In genomic region chr5:65213321-65213720, GRCm38 (mm10) we compare ENCODE assay signal across 8 mouse cellular contexts. TPM values are rescaled to one million over a fixed set of nuclear protein-coding genes. Genes with fewer than 3 reads are reported as not detected.
A peak's percentile ranks its signal among the peaks of the same experiment; 100 is the strongest.
DNase-seq lines count a peak whose midpoint lies in the region; ATAC-seq and TF ChIP-seq lines count a peak whose summit lies in the region.

No protein-coding gene starts in this region.

- no peak overlapping the region for H3K9ac ChIP-seq in kidney, embryonic 14.5 days (ENCODE audit: low read depth, low read length)
- no peak overlapping the region for H3K9ac ChIP-seq in ES-Bruce4 (ENCODE audit: low read depth, poor library complexity, severe bottlenecking)

- no peak overlapping the region for H3K4me2 ChIP-seq in kidney, embryonic 14.5 days (replicated peaks; ENCODE audit: low read depth, low read length)

- H3K27ac ChIP-seq in kidney, embryonic 14.5 days (ENCODE audit: low read depth, low read length): no peak overlapping the region
- no peak overlapping the region for H3K27ac ChIP-seq in ES-Bruce4 (ENCODE audit: insufficient read depth, low read length)
- H3K27ac ChIP-seq in small intestine, adult 2 months (ENCODE audit: insufficient read depth, low read depth, low read length): no peak overlapping the region

- H3K4me1 ChIP-seq in kidney, embryonic 14.5 days (ENCODE audit: control insufficient read depth, insufficient read depth, low read length): no peaks in the 10 kb centered on the region
- H3K4me1 ChIP-seq in ES-Bruce4 (ENCODE audit: control insufficient read depth, insufficient read depth, low read length): no peaks in the 10 kb centered on the region
- no peaks in the 10 kb centered on the region for H3K4me1 ChIP-seq in small intestine, adult 2 months (ENCODE audit: control insufficient read depth, insufficient read depth, insufficient read length, low read length)

- TF ChIP-seq CTCF in ES-Bruce4 (IDR thresholded peaks at IDR 0.05; ENCODE audit: low read depth, low read length): peak; percentile 83
- TF ChIP-seq CTCF in small intestine, adult 2 months (IDR thresholded peaks at IDR 0.05; ENCODE audit: extremely low read depth, insufficient read length, insufficient replicate concordance, low read depth, low read length): peak; percentile 86; the same call in 1 of the 2 replicates

- peak; percentile 50 for DNase-seq in kidney, adult 18-20 months
- DNase-seq in cerebellum, adult 11 months: peak; percentile 26
- DNase-seq in forelimb bud, embryonic 11.5 days (ENCODE audit: low read depth, low spot score): peak; percentile 38
- DNase-seq in lung, postnatal 10 days: peak; percentile 63
- no peak for DNase-seq in frontal cortex, postnatal 36 days (ENCODE audit: low spot score in 2 of 2)

- TF ChIP-seq EP300 in ES-Bruce4 (IDR thresholded peaks at IDR 0.05; ENCODE audit: insufficient read depth, low read depth, low read length): no peak

- H3K9me3 ChIP-seq in kidney, embryonic 14.5 days (ENCODE audit: control insufficient read depth, low read length): no peaks in the 10 kb centered on the region
- H3K9me3 ChIP-seq in ES-Bruce4 (replicated peaks; ENCODE audit: control insufficient read depth, insufficient read depth, low read length, poor library complexity, severe bottlenecking): no peaks in the 10 kb centered on the region

- no peak for TF ChIP-seq POLR2A in ES-Bruce4 (IDR thresholded peaks at IDR 0.05; ENCODE audit: insufficient read depth, low read length)
- no peak for TF ChIP-seq POLR2A in small intestine, adult 2 months (IDR thresholded peaks at IDR 0.05; ENCODE audit: low read depth, low read length)

- 21% methylated on average over 7 of the region's 7 CpGs for WGBS in kidney, embryonic 14.5 days
- 29% methylated on average over 7 of the region's 7 CpGs for WGBS in small intestine, adult 2 months

- H3K27me3 ChIP-seq in kidney, embryonic 14.5 days (ENCODE audit: control insufficient read depth, insufficient read depth, low read length): no peaks in the 10 kb centered on the region
- H3K27me3 ChIP-seq in ES-Bruce4 (ENCODE audit: control insufficient read depth, insufficient read depth, low read length, poor library complexity, severe bottlenecking): no peaks in the 10 kb centered on the region
- H3K27me3 ChIP-seq in small intestine, adult 2 months (ENCODE audit: control insufficient read depth, insufficient read depth, low read length): no peaks in the 10 kb centered on the region

- no peaks in the 10 kb centered on the region for H3K36me3 ChIP-seq in kidney, embryonic 14.5 days (ENCODE audit: control insufficient read depth, insufficient read depth, low read length)
- no peaks in the 10 kb centered on the region for H3K36me3 ChIP-seq in ES-Bruce4 (ENCODE audit: control insufficient read depth, insufficient read depth, low read length, poor library complexity, severe bottlenecking)
- H3K36me3 ChIP-seq in small intestine, adult 2 months (ENCODE audit: control insufficient read depth, insufficient read depth, low read length): no peaks in the 10 kb centered on the region

- H3K4me3 ChIP-seq in kidney, embryonic 14.5 days (ENCODE audit: low read length): no peak overlapping the region
- H3K4me3 ChIP-seq in ES-Bruce4 (ENCODE audit: low read depth, low read length): no peak overlapping the region
- no peak overlapping the region for H3K4me3 ChIP-seq in small intestine, adult 2 months (ENCODE audit: low read depth, low read length)

- ATAC-seq in kidney, embryonic 14.5 days (ENCODE audit: low FRiP score, low TSS enrichment): no peak

RNA-seq across cellular contexts. Expression of gene Wdr19, which starts 13.8 kb away (rescaled TPM):
- polyA plus RNA-seq in kidney, embryonic 14.5 days (2014; fragmentation: Nextera tagmentation; extraction: Ambion mirVana): 8.7 and 15.8 TPM in 2 replicates
- 13.8 and 13.9 TPM in 2 replicates for polyA plus RNA-seq in ES-Bruce4 (2011; ENCODE audit: insufficient read depth, insufficient read length, low read depth, missing spikeins)
- 0.34 and 0.70 TPM in 2 replicates for polyA plus RNA-seq in small intestine, adult 2 months (2012; rRNA removed)

Comparison
In these comparisons a context has a peak if more than half of its experiments do, and no peak if none do; other contexts are left out.
1. DNase-seq: peak in kidney, adult 18-20 months (single experiment), cerebellum, adult 11 months (single experiment), forelimb bud, embryonic 11.5 days (single experiment) and lung, postnatal 10 days (single experiment); none in frontal cortex, postnatal 36 days (0 of 2).